Mouse (Mus musculus) lung, embryonic 16.5 days (tissue): ENCODE results near the gene Gpam. TPM values are rescaled to one million over a fixed set of nuclear protein-coding genes. Genes with fewer than 3 reads are reported as not detected.

ENCODE experiments used
- polyA plus RNA-seq: library from polyadenylated mRNA; unstranded; fragments of >200 nt; fragmentation: Nextera tagmentation; extraction: Ambion mirVana; gene quantifications from 2 replicates; pipeline ENCODE4 v1.2.1, GENCODE M21; 2015

Gene Gpam
- polyA plus RNA-seq, 1 experiment from 2014 or later: 37.7 TPM

Other genes starting within 250 kb of the Gpam start
- gene Tectb, start 53.5 kb upstream of the Gpam start, polyA plus RNA-seq: 0.30 and 0.48 TPM in 2 replicates
- 0.09 and 0.10 TPM in 2 replicates for gene Gucy2g, start 114.0 kb upstream of the Gpam start, polyA plus RNA-seq
- gene Acsl5, start 124.7 kb upstream of the Gpam start, polyA plus RNA-seq: 86.3 and 103 TPM in 2 replicates
- gene Zdhhc6, start 188.8 kb upstream of the Gpam start, polyA plus RNA-seq: 101 and 110 TPM in 2 replicates
- gene Vti1a, start 189.1 kb upstream of the Gpam start, polyA plus RNA-seq: 26.7 and 27.0 TPM in 2 replicates